10 mouse cellular contexts compared by ENCODE assay signal in genomic region chr10:39506353-39506752, GRCm38 (mm10).
A peak's percentile ranks its signal among the peaks of the same experiment; 100 is the strongest.
DNase-seq lines count a peak whose midpoint lies in the region; ATAC-seq and TF ChIP-seq lines count a peak whose summit lies in the region.
"Had no signal": no experiment of that assay in that cellular context is flagged by ENCODE, and none has a peak within 500 bp of the region (broad histone marks: within the 10 kb centered on the region; RNA-seq: fewer than 3 reads in every experiment).

No protein-coding gene starts in this region.

- WGBS in forebrain, embryonic 13.5 days: 66% methylated on average over 12 of the region's 12 CpGs
- WGBS in forebrain, embryonic 12.5 days: 71% methylated on average over 12 of the region's 12 CpGs
- WGBS in lung, embryonic 16.5 days: 67% methylated on average over 12 of the region's 12 CpGs
- WGBS in lung, adult 2 months: 74% methylated on average over 12 of the region's 12 CpGs
- 51% methylated on average over 12 of the region's 12 CpGs for WGBS in hindbrain, embryonic 14.5 days

- TF ChIP-seq POLR2A in lung, adult 2 months (IDR thresholded peaks at IDR 0.05; ENCODE audit: borderline replicate concordance, extremely low read depth, low read depth, low read length): no peak

- peak overlapping the region; percentile 63 for H3K27ac ChIP-seq in forebrain, embryonic 13.5 days
- no peak overlapping the region for H3K27ac ChIP-seq in forebrain, embryonic 12.5 days
- H3K27ac ChIP-seq in lung, embryonic 16.5 days (ENCODE audit: low read length): peak overlapping the region; percentile 26; the same call in 1 of the 2 replicates
- peak overlapping the region; percentile 29 for H3K27ac ChIP-seq in hindbrain, embryonic 14.5 days
- H3K27ac ChIP-seq: embryonic facial prominence, embryonic 10.5 days had no signal

- no peak overlapping the region for H3K4me3 ChIP-seq in forebrain, embryonic 13.5 days
- no peak overlapping the region for H3K4me3 ChIP-seq in forebrain, embryonic 12.5 days (replicated peaks)
- H3K4me3 ChIP-seq in lung, embryonic 16.5 days (ENCODE audit: low read length): no peak overlapping the region
- no peak overlapping the region for H3K4me3 ChIP-seq in lung, adult 2 months (replicated peaks; ENCODE audit: extremely low read depth, low read depth, low read length)
- no peak overlapping the region for H3K4me3 ChIP-seq in hindbrain, embryonic 14.5 days (replicated peaks; ENCODE audit: low read length)
- H3K4me3 ChIP-seq: embryonic facial prominence, embryonic 10.5 days; heart, embryonic 12.5 days had no signal

- no peak for ATAC-seq in forebrain, embryonic 13.5 days
- ATAC-seq in forebrain, embryonic 12.5 days (ENCODE audit: low FRiP score): no peak
- ATAC-seq in lung, embryonic 16.5 days (ENCODE audit: low read depth): peak; percentile 10; the same call in 1 of the 2 replicates
- ATAC-seq in hindbrain, embryonic 14.5 days (ENCODE audit: low FRiP score): no peak; the same call in 1 of the 2 replicates
- ATAC-seq in erythroblast, adult 5-6 weeks (replicated peaks; ENCODE audit: low FRiP score, poor library complexity, severe bottlenecking): no peak

- DNase-seq in lung, adult 2 months: no peak
- DNase-seq in hindbrain, embryonic 14.5 days (ENCODE audit: low spot score): no peak
- peak; percentile 39 for DNase-seq in retina, embryonic 14.5 days (ENCODE audit: low spot score)
- no peak for DNase-seq in testis, postnatal 10 days (ENCODE audit: low spot score)

- peaks cover 92% of the 10 kb centered on the region for H3K4me1 ChIP-seq in forebrain, embryonic 13.5 days
- peaks cover 69% of the 10 kb centered on the region for H3K4me1 ChIP-seq in forebrain, embryonic 12.5 days
- peaks cover 40% of the 10 kb centered on the region for H3K4me1 ChIP-seq in lung, embryonic 16.5 days (replicated peaks; ENCODE audit: control insufficient read depth, insufficient read depth, low read length)
- H3K4me1 ChIP-seq in lung, adult 2 months (ENCODE audit: control insufficient read depth, insufficient read depth, low read length): peaks cover 14% of the 10 kb centered on the region
- peaks cover 75% of the 10 kb centered on the region for H3K4me1 ChIP-seq in hindbrain, embryonic 14.5 days (replicated peaks; ENCODE audit: control insufficient read depth, insufficient read depth, low read length)

- H3K4me2 ChIP-seq in forebrain, embryonic 13.5 days: no peak overlapping the region
- no peak overlapping the region for H3K4me2 ChIP-seq in forebrain, embryonic 12.5 days
- H3K4me2 ChIP-seq in lung, embryonic 16.5 days (ENCODE audit: low read depth, low read length): no peak overlapping the region
- no peak overlapping the region for H3K4me2 ChIP-seq in hindbrain, embryonic 14.5 days (replicated peaks)
- H3K4me2 ChIP-seq: heart, embryonic 12.5 days had no signal

- no peak for TF ChIP-seq CTCF in lung, adult 2 months (IDR thresholded peaks at IDR 0.05; ENCODE audit: insufficient read depth, low read length)

- H3K27me3 ChIP-seq in forebrain, embryonic 13.5 days: no peaks in the 10 kb centered on the region
- no peaks in the 10 kb centered on the region for H3K27me3 ChIP-seq in forebrain, embryonic 12.5 days
- no peaks in the 10 kb centered on the region for H3K27me3 ChIP-seq in lung, embryonic 16.5 days (ENCODE audit: control insufficient read depth, insufficient read depth, low read depth, low read length)
- H3K27me3 ChIP-seq in hindbrain, embryonic 14.5 days (ENCODE audit: control insufficient read depth, insufficient read depth, low read length): no peaks in the 10 kb centered on the region
- H3K27me3 ChIP-seq: heart, embryonic 12.5 days had no signal

- no peaks in the 10 kb centered on the region for H3K36me3 ChIP-seq in forebrain, embryonic 13.5 days (ENCODE audit: poor library complexity, severe bottlenecking)
- H3K36me3 ChIP-seq in forebrain, embryonic 12.5 days (replicated peaks): no peaks in the 10 kb centered on the region
- H3K36me3 ChIP-seq in lung, embryonic 16.5 days (ENCODE audit: control insufficient read depth, insufficient read depth, low read length): no peaks in the 10 kb centered on the region
- H3K36me3 ChIP-seq in hindbrain, embryonic 14.5 days (replicated peaks; ENCODE audit: control insufficient read depth, insufficient read depth): no peaks in the 10 kb centered on the region
- H3K36me3 ChIP-seq: embryonic facial prominence, embryonic 10.5 days; heart, embryonic 12.5 days had no signal

- H3K9me3 ChIP-seq in forebrain, embryonic 13.5 days (replicated peaks): no peaks in the 10 kb centered on the region
- no peaks in the 10 kb centered on the region for H3K9me3 ChIP-seq in forebrain, embryonic 12.5 days
- H3K9me3 ChIP-seq in lung, embryonic 16.5 days (ENCODE audit: control insufficient read depth, low read length): no peaks in the 10 kb centered on the region
- H3K9me3 ChIP-seq in hindbrain, embryonic 14.5 days (ENCODE audit: control insufficient read depth, low read length): no peaks in the 10 kb centered on the region
- H3K9me3 ChIP-seq: embryonic facial prominence, embryonic 10.5 days; heart, embryonic 12.5 days had no signal

- no peak overlapping the region for H3K9ac ChIP-seq in forebrain, embryonic 13.5 days
- no peak overlapping the region for H3K9ac ChIP-seq in forebrain, embryonic 12.5 days
- no peak overlapping the region for H3K9ac ChIP-seq in lung, embryonic 16.5 days (ENCODE audit: low read length)
- no peak overlapping the region for H3K9ac ChIP-seq in hindbrain, embryonic 14.5 days
- H3K9ac ChIP-seq: heart, embryonic 12.5 days had no signal
